Mouse (Mus musculus): Measurements from ENCODE around the gene Ubash3b. TPM values are rescaled to one million over a fixed set of nuclear protein-coding genes. Genes with fewer than 3 reads are reported as not detected.

Ubash3b gene
- 13.4 and 18.1 TPM in 2 replicates for polyA plus RNA-seq (2014; fragmentation: Nextera tagmentation; extraction: Ambion mirVana)

DNA sequence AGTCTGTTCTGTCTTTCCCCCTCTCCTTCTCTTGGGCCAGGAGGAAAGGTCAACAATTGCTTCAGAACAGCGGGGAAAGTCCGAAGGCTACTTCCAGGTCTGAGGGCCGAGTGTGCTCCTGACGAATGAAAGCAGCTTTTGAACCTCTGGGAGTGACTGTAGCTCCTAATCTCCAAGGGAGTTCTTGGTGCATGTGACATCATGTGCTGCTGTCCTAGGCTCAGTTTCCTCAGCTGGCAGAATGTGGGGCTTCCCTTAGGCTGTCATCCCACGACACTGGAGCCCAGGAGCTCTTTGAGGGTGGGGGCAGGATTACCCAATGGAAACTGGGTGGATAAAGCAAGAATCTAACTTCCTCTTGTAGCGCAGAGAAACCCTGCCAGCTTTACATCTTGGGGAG, at the start of gene Ubash3b:
Gene Ubash3b, minus strand, starts transcription at position 285 of the 400 bp plus-strand sequence.
- no peak within 1 kb of the TSS for H3K4me2 ChIP-seq
- H3K9me3 ChIP-seq (ENCODE audit: control insufficient read depth, low read length): no peaks in the 10 kb centered on the region
- H3K27ac ChIP-seq (ENCODE audit: low read depth, low read length): no peak within 1 kb of the TSS
- ATAC-seq (replicated peaks; ENCODE audit: low FRiP score) (no peak), DNase-seq (ENCODE audit: low spot score) (no peak)
- no peak within 1 kb of the TSS for H3K9ac ChIP-seq (ENCODE audit: low read depth, low read length)
- 62% methylated on average over 6 of the region's 6 CpGs for WGBS
- H3K27me3 ChIP-seq (replicated peaks; ENCODE audit: control insufficient read depth, insufficient read depth, low read length): no peaks in the 10 kb centered on the region
- no peaks in the 10 kb centered on the region for H3K36me3 ChIP-seq (ENCODE audit: control insufficient read depth, insufficient read depth, low read length)
- H3K4me1 ChIP-seq (replicated peaks; ENCODE audit: control insufficient read depth, insufficient read depth, low read length): peaks cover 11% of the 10 kb centered on the region
- H3K4me3 ChIP-seq (ENCODE audit: low read depth, low read length): no peak within 1 kb of the TSS

DNA sequence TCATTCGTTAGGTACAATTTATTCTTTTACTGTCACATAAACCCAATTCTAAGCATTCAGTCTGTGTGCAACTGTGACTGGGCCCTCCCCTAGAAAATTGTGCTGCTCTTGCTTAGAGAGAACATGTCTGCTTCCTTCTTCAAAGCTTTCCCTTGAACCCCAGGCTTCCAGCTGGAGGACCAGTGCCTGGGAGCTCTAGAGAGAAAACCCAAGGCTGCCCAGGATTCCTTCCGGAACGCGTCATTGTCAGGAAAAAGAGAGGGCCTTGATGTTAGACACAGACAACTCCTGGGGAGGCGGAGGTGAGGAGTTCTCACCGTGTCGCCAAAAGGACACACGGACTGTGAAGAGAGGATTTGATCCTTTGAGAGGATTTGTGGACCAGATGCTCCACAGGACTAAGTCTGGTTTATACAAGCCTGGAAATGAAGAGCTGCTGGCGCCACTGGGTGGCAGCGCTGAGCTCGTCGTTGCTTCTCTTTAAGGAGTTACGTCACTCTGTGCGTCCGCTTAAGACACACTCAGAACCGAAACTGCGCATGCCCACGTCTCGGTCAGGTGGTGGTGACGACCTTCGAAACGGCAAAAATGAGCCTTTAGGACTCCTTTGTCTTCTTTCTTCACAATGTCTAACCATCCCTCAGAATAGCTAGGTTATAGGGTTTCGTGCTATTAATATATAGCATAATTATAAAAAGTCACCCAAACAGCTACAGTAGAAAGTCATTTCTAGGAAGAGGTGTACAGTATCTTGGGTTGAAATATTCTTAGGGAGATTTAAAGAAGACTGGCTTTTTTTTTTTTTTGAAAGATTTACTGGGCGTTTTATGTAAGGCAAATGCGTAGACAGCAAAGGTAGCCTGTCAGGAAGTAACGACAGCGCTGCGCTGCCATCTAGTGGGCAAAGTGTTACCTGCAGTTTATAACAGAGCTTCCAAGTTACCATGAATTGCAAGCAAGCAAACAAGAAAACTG, 45.9 kb upstream of the Ubash3b start:
- Histone ChIP-seq H3K4me1 (replicated peaks; ENCODE audit: control insufficient read depth, insufficient read depth, low read length) (peaks cover 9% of the 10 kb centered on the region; the same call in 1 of the 2 replicates), H3K36me3 (ENCODE audit: control insufficient read depth, insufficient read depth, low read length) (no peaks in the 10 kb centered on the region), H3K27me3 (replicated peaks; ENCODE audit: control insufficient read depth, insufficient read depth, low read length) (no peaks in the 10 kb centered on the region), H3K9me3 (ENCODE audit: control insufficient read depth, low read length) (no peaks in the 10 kb centered on the region), H3K27ac (ENCODE audit: low read depth, low read length) (peak overlapping the region; percentile 63; the same call in 1 of the 2 replicates), H3K4me2 (peak overlapping the region; percentile 60), H3K9ac (ENCODE audit: low read depth, low read length) (peak overlapping the region; percentile 51; the same call in 1 of the 2 replicates), H3K4me3 (ENCODE audit: low read depth, low read length) (peak overlapping the region; percentile 36)
- ATAC-seq (replicated peaks; ENCODE audit: low FRiP score) (peak; percentile 92), DNase-seq (ENCODE audit: low spot score) (peak; percentile 80)
- WGBS: 6% methylated on average over 28 of the region's 28 CpGs

DNA sequence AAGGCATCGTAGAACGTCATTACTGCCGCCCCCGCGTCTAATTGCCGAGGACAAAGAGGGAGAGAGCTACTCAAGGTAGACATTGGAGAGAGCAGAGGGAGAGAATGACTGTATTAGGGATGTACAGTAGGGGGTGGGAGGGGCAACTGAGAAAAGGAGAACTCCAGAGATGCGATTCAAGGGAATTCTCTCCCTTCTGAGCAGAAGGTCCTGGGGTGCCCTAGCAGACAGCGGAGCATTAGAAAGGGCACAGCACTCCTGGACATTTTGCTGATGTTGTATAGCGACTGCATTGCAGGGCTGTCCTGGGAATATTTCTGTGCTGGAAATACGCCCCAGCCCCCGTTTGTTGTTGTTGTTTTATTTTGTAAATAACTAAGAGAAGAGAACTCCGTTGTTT, 45.2 kb upstream of the Ubash3b start:
- H3K27ac ChIP-seq (ENCODE audit: low read depth, low read length): no peak overlapping the region
- H3K27me3 ChIP-seq (replicated peaks; ENCODE audit: control insufficient read depth, insufficient read depth, low read length): no peaks in the 10 kb centered on the region
- DNase-seq (ENCODE audit: low spot score) (no peak), ATAC-seq (replicated peaks; ENCODE audit: low FRiP score) (no peak)
- peaks cover 3% of the 10 kb centered on the region; the same call in 1 of the 2 replicates for H3K4me1 ChIP-seq (replicated peaks; ENCODE audit: control insufficient read depth, insufficient read depth, low read length)
- no peaks in the 10 kb centered on the region for H3K9me3 ChIP-seq (ENCODE audit: control insufficient read depth, low read length)
- H3K36me3 ChIP-seq (ENCODE audit: control insufficient read depth, insufficient read depth, low read length): no peaks in the 10 kb centered on the region
- H3K9ac ChIP-seq (ENCODE audit: low read depth, low read length): no peak overlapping the region; the same call in 1 of the 2 replicates
- no peak overlapping the region; the same call in 1 of the 2 replicates for H3K4me2 ChIP-seq
- H3K4me3 ChIP-seq (ENCODE audit: low read depth, low read length): no peak overlapping the region
- WGBS: 79% methylated on average over 12 of the region's 12 CpGs

DNA sequence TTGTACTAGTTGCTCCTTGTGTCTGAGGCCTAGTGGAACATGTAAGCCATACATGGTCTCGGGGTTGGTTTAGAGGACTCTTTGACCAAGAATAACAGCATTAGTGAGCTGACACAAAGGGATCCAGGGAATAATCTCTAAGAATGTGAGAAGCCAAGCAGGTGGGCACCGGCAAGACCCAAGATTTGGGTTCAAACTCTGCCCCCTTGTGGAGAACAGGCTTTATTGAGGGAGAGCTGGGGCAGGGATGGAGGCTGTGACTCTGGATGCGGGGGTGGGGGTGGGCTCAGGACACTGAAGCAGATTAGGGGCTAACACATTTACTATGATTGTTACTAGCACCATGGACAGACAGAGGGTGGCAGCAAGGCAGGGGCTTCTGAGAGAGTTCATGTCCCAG, 43.8 kb upstream of the Ubash3b start:
- WGBS: 57% methylated on average over 3 of the region's 3 CpGs
- H3K27ac ChIP-seq (ENCODE audit: low read depth, low read length): no peak overlapping the region
- ATAC-seq (replicated peaks; ENCODE audit: low FRiP score) (no peak), DNase-seq (ENCODE audit: low spot score) (no peak)
- H3K36me3 ChIP-seq (ENCODE audit: control insufficient read depth, insufficient read depth, low read length): no peaks in the 10 kb centered on the region
- no peak overlapping the region for H3K4me3 ChIP-seq (ENCODE audit: low read depth, low read length)
- no peak overlapping the region for H3K9ac ChIP-seq (ENCODE audit: low read depth, low read length)
- H3K4me2 ChIP-seq: no peak overlapping the region
- H3K27me3 ChIP-seq (replicated peaks; ENCODE audit: control insufficient read depth, insufficient read depth, low read length): no peaks in the 10 kb centered on the region
- no peaks in the 10 kb centered on the region for H3K9me3 ChIP-seq (ENCODE audit: control insufficient read depth, low read length)
- H3K4me1 ChIP-seq (replicated peaks; ENCODE audit: control insufficient read depth, insufficient read depth, low read length): peaks cover 3% of the 10 kb centered on the region; the same call in 1 of the 2 replicates

DNA sequence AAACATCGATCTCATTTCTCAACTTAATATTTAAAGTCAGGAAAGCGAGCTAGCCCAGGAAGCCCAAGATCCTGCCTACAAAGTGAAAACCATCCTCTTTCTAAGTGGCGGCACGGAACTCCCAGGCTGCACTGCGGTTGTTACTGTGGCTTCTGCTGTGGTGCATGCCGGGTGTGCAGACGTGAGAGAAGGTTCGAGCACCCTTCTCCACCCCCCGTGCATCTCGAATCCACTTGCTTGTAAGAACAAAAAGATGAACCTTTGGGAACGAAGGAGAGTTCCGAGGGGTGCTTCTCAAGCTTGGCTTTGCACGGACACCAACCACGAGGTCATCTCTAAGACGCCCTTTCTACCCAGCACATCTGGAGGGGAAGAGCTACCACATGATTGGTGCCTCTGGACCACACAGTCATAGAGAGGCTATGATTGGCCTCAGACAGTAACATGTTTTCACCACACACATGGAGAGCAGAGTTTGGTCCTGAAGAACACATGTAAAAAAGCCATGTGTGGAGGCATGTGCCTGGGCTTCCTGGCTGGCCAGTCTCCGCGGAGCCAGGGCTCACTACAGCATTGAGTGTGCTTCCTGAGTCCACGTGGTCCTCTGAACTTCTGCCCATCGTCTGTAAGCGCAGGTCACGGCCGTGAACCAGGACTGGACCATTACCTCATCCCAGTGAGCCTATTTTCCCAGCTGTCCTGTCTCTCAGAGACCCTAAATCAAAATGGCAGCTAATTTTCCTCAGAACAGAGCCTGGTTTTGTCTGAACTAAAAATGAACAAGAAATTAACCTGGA, 38.2 kb upstream of the Ubash3b start:
- H3K27ac ChIP-seq (ENCODE audit: low read depth, low read length): no peak overlapping the region
- H3K36me3 ChIP-seq (ENCODE audit: control insufficient read depth, insufficient read depth, low read length): no peaks in the 10 kb centered on the region
- H3K27me3 ChIP-seq (replicated peaks; ENCODE audit: control insufficient read depth, insufficient read depth, low read length): no peaks in the 10 kb centered on the region
- H3K4me3 ChIP-seq (ENCODE audit: low read depth, low read length): no peak overlapping the region
- no peak for DNase-seq (ENCODE audit: low spot score)
- no peak overlapping the region for H3K9ac ChIP-seq (ENCODE audit: low read depth, low read length)
- ATAC-seq (replicated peaks; ENCODE audit: low FRiP score): no peak
- 73% methylated on average over 22 of the region's 22 CpGs for WGBS
- H3K9me3 ChIP-seq (ENCODE audit: control insufficient read depth, low read length): no peaks in the 10 kb centered on the region
- H3K4me1 ChIP-seq (replicated peaks; ENCODE audit: control insufficient read depth, insufficient read depth, low read length): no peaks in the 10 kb centered on the region
- no peak overlapping the region for H3K4me2 ChIP-seq

DNA sequence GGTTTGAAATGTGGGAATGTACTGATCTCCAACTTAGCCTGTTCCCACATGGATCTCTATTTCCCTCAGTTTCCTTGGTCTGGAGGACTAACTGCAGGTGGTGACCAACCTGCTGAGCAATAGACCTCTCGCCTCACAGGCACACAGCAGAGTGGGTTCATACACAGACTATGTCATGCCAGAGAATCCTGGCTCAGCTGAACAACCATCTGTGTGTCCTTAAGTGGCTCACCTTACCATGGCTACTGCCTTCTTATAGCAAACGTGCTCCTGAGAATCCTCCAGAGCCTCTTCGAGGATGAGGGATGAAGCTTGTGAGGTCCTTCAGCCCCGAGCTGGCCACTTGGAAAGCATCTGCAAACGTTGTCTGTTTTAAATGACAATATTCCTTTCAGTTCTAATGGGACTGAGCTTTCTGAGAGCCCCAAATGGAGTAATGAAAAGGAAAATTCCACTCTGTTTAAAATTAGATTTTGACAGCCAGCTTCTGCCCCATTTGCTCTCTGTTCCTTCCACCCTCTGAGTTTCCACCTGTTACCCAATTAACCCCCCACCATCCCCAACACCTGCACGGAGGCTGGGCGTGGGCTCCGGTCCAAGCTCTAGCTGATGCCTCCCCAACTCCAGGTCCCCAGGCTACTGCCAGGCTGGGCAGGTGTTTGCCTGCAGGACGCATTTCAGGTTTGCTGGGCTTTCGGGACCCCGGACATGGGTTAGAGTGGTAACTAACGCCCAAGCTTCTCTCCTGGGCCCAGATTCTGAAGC, 37.2 kb upstream of the Ubash3b start:
- Histone ChIP-seq H3K27me3 (replicated peaks; ENCODE audit: control insufficient read depth, insufficient read depth, low read length) (no peaks in the 10 kb centered on the region), H3K36me3 (ENCODE audit: control insufficient read depth, insufficient read depth, low read length) (no peaks in the 10 kb centered on the region), H3K9me3 (ENCODE audit: control insufficient read depth, low read length) (no peaks in the 10 kb centered on the region), H3K4me2 (no peak overlapping the region), H3K4me1 (replicated peaks; ENCODE audit: control insufficient read depth, insufficient read depth, low read length) (no peaks in the 10 kb centered on the region), H3K27ac (ENCODE audit: low read depth, low read length) (no peak overlapping the region), H3K9ac (ENCODE audit: low read depth, low read length) (no peak overlapping the region), H3K4me3 (ENCODE audit: low read depth, low read length) (no peak overlapping the region)
- WGBS: 76% methylated on average over 12 of the region's 12 CpGs
- ATAC-seq (replicated peaks; ENCODE audit: low FRiP score) (no peak), DNase-seq (ENCODE audit: low spot score) (no peak)

DNA sequence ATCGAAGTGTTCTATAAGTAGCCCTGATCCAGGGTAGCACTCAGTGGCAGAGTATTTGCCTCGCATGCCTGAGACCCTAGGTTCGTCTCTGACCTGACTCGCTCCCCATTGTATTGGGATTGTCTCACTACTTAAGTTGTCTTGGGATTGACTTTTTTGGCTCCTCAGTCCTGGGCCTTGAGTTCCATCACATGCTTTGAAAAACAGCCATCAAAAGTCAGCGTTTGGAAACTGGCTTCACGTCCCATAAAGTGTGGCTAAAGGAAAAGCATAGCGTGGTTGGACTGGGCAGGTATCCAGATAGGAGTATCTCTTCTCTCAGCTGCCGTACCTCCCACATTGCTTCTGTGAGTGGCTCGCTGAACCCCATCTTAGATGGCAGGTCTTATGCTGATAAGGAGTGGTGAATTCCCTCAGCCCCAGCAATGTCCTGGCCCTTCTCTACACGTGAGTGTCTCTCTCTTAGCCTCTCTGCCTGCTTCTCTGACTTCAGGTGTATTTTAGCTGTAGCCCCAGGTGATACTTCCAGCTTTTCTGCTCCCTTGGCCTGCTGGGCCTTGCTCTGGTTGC, 34.3 kb upstream of the Ubash3b start:
- peak; percentile 79 for ATAC-seq (replicated peaks; ENCODE audit: low FRiP score)

More for the DNA sequence above, 34.3 kb upstream of the Ubash3b start:
- Histone ChIP-seq H3K36me3 (ENCODE audit: control insufficient read depth, insufficient read depth, low read length) (no peaks in the 10 kb centered on the region), H3K9me3 (ENCODE audit: control insufficient read depth, low read length) (no peaks in the 10 kb centered on the region), H3K27me3 (replicated peaks; ENCODE audit: control insufficient read depth, insufficient read depth, low read length) (no peaks in the 10 kb centered on the region), H3K9ac (ENCODE audit: low read depth, low read length) (no peak overlapping the region), H3K4me1 (replicated peaks; ENCODE audit: control insufficient read depth, insufficient read depth, low read length) (no peaks in the 10 kb centered on the region), H3K4me2 (no peak overlapping the region), H3K4me3 (ENCODE audit: low read depth, low read length) (no peak overlapping the region), H3K27ac (ENCODE audit: low read depth, low read length) (no peak overlapping the region)
- 68% methylated on average over 10 of the region's 10 CpGs for WGBS
- DNase-seq (ENCODE audit: low spot score): no peak
